Mouse (Mus musculus) forelimb bud, embryonic 11.5 days (tissue): ENCODE data around the gene Sept9.

Experiments used
- DNase-seq: peaks from one replicate; pipeline ENCODE4 v3.0.0-alpha.2; 2012; ENCODE audit warnings: low read depth, low spot score

Sept9 gene

GRCm38 (mm10) chr11:117407651-117408441 is 208.4 kb downstream of the Sept9 start:
- DNase-seq = peak; percentile 75

GRCm38 (mm10) chr11:117408442-117409031 is 209.1 kb downstream of the Sept9 start:
- no peak for DNase-seq

GRCm38 (mm10) chr11:117409331-117409730 is 209.9 kb downstream of the Sept9 start:
- no peak for DNase-seq

- DNase-seq = no peak
Observed at GRCm38 (mm10) chr11:117410059-117410458, 210.6 kb downstream of the Sept9 start.

GRCm38 (mm10) chr11:117411663-117412062 is 212.2 kb downstream of the Sept9 start:
- DNase-seq = no peak
